Mouse (Mus musculus) testis, adult 2 months (tissue): ENCODE results near the gene Mindy2. TPM values are rescaled to one million over a fixed set of nuclear protein-coding genes. Genes with fewer than 3 reads are reported as not detected.
"Not testable (repeated sequence)": the region's sequence is repeated elsewhere in the genome, so short reads cannot be mapped to it uniquely, and the experiment has no call there.

ENCODE experiments used
- H3K27ac ChIP-seq: fragments of 200-500 bp; 2 replicates; pipeline ENCODE4 v1.5.1; 2012; ENCODE audit warnings: low read depth, low read length; ENCODE audit not compliant: control insufficient read depth, insufficient read depth
- H3K27me3 ChIP-seq: fragments of 200-500 bp; 2 replicates; pipeline ENCODE4 v1.6.1; 2012; ENCODE audit warnings: mild to moderate bottlenecking, low read length, moderate library complexity; ENCODE audit not compliant: control insufficient read depth, insufficient read depth
- H3K36me3 ChIP-seq: fragments of 200-500 bp; 2 replicates; pipeline ENCODE4 v1.6.1; 2012; ENCODE audit warnings: mild to moderate bottlenecking, low read length; ENCODE audit not compliant: control insufficient read depth, insufficient read depth
- H3K4me1 ChIP-seq: fragments of 200-500 bp; 2 replicates; pipeline ENCODE4 v1.6.1; 2012; ENCODE audit warnings: low read length; ENCODE audit not compliant: control insufficient read depth, insufficient read depth
- H3K4me3 ChIP-seq: fragments of 200-500 bp; 2 replicates; pipeline ENCODE4 v1.5.1; 2012; ENCODE audit warnings: low read depth, mild to moderate bottlenecking, low read length, moderate library complexity, mixed read lengths; ENCODE audit not compliant: control insufficient read depth
- CTCF ChIP-seq: fragments of 200-500 bp; IDR thresholded peaks from 2 replicates; pipeline ENCODE4 v1.5.1; 2012; ENCODE audit warnings: low read depth, mild to moderate bottlenecking, inconsistent platforms, low read length, moderate library complexity; ENCODE audit not compliant: control insufficient read depth, insufficient read depth, insufficient replicate concordance
- POLR2A ChIP-seq: fragments of 200-500 bp; IDR thresholded peaks from 2 replicates; pipeline ENCODE4 v1.6.1; 2012; ENCODE audit warnings: low read depth, mild to moderate bottlenecking, inconsistent platforms, low read length, moderate library complexity; ENCODE audit not compliant: control insufficient read depth
- polyA plus RNA-seq: library from polyadenylated mRNA; depleted of rRNA; stranded (reverse); fragments of >200 nt; gene quantifications from 2 replicates; pipeline ENCODE4 v1.2.3, GENCODE M21; 2012; rRNA removed

The Mindy2 gene
- polyA plus RNA-seq, 1 experiment, result 1.7 TPM

DNA sequence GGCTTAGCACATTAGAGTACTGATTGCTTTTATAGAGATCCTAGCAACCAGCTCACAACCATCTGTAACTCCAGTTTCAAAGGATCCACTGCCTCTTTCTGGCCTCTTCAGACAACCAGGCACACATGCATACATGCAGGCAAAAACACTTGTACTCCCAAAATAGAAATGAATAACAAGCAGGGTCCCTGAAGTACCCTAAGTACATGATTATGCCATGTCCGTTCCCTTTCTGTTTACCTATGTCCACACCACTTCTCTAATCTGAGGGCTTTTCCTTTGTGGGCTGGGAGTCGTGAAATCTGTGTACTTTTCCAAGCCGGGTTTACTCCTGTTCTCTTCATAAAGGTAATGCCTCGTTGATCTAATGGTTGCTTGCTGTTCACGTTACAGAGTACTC lies 89.3 kb downstream of the Mindy2 start:
- H3K27ac ChIP-seq, result no peak overlapping the region
- H3K36me3 ChIP-seq, result peaks cover 2% of the 10 kb centered on the region; the same call in 1 of the 2 replicates
- H3K4me1 ChIP-seq, result no peaks in the 10 kb centered on the region
- no peak for TF ChIP-seq CTCF
- TF ChIP-seq POLR2A, result no peak
- no peaks in the 10 kb centered on the region for H3K27me3 ChIP-seq
- H3K4me3 ChIP-seq, result no peak overlapping the region

GRCm38 (mm10) chr9:70562825-70563224 lies 94.1 kb downstream of the Mindy2 start:
- H3K27me3 ChIP-seq, result no peaks in the 10 kb centered on the region
- H3K4me3 ChIP-seq, result no peak overlapping the region
- no peaks in the 10 kb centered on the region for H3K4me1 ChIP-seq
- TF ChIP-seq CTCF (no peak), POLR2A (no peak)
- H3K27ac ChIP-seq, result no peak overlapping the region
- H3K36me3 ChIP-seq, result peaks cover 1% of the 10 kb centered on the region

DNA sequence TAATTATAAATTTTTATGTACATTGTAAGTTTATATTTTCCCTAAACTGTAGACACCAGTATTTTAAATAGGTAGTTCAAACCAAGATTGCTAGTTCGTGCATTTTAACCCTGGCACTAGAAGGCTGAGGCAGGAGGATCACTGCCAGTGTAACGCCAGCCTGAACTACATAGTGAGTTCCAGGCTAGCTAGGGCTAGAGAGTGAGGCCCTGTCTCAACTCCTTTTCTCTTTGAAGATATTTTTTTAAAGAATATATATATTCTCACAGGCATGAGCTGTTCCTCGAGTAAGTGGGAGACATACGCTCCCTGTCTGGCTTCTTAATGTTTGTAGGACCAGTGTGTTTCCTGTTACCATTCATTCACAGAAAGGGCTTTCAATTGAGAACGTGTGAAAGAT lies 100.2 kb downstream of the Mindy2 start:
- TF ChIP-seq POLR2A (no peak), CTCF (no peak)
- no peaks in the 10 kb centered on the region; the same call in 1 of the 2 replicates for H3K36me3 ChIP-seq

GRCm38 (mm10) chr9:70555431-70555830 lies 101.5 kb downstream of the Mindy2 start:
- no peak overlapping the region for H3K4me3 ChIP-seq
- no peaks in the 10 kb centered on the region for H3K27me3 ChIP-seq
- TF ChIP-seq CTCF, result no peak
- no peak for TF ChIP-seq POLR2A
- H3K27ac ChIP-seq, result no peak overlapping the region
- H3K4me1 ChIP-seq, result no peaks in the 10 kb centered on the region
- no peaks in the 10 kb centered on the region for H3K36me3 ChIP-seq

More for the DNA sequence above, 100.2 kb downstream of the Mindy2 start:
- no peak overlapping the region for H3K27ac ChIP-seq
- no peaks in the 10 kb centered on the region for H3K27me3 ChIP-seq
- H3K4me3 ChIP-seq, result no peak overlapping the region
- no peaks in the 10 kb centered on the region for H3K4me1 ChIP-seq

DNA sequence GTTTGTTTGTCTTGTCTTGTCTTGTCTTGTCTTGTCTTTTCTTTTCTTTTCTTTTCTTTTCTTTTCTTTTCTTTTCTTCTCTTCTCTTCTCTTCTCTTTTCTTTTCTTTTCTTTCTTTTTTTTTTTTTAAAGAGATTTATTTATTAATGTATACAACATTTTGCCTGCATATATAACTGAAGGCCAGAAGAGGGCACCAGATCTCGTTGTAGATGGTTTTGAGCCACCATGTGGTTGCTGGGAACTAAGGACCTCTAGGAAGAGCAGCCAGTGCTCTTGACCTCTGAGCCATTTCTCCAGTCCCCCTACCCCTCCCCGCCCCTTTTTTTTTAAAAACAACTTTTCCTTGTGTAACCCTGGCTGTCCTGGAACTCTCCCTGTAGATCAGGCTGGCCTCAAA lies 104.7 kb downstream of the Mindy2 start:
- not testable (repeated sequence) for H3K27ac ChIP-seq, H3K36me3 ChIP-seq, H3K4me3 ChIP-seq, H3K27me3 ChIP-seq, H3K4me1 ChIP-seq

- no peaks in the 10 kb centered on the region for H3K4me1 ChIP-seq
- no peak for TF ChIP-seq POLR2A
- TF ChIP-seq CTCF, result no peak
- H3K36me3 ChIP-seq, result peaks cover 2% of the 10 kb centered on the region; the same call in 1 of the 2 replicates
- H3K27me3 ChIP-seq, result no peaks in the 10 kb centered on the region
- no peak overlapping the region for H3K4me3 ChIP-seq
- no peak overlapping the region for H3K27ac ChIP-seq
Observed at GRCm38 (mm10) chr9:70551524-70551923, 105.5 kb downstream of the Mindy2 start.

Other genes with a start within 250 kb of the Mindy2 start
- gene Ccnb2, start 235.6 kb downstream of the Mindy2 start, polyA plus RNA-seq, result 118 and 122 TPM in 2 replicates
- 25.7 and 26.9 TPM in 2 replicates for gene Rnf111, start 153.4 kb downstream of the Mindy2 start, polyA plus RNA-seq
- gene Sltm, start 114.4 kb downstream of the Mindy2 start, polyA plus RNA-seq, result 32.3 and 34.5 TPM in 2 replicates
- 0.14 TPM in 1 of 2 replicates, not detected in the other for gene Gm10642, start 923 bp downstream of the Mindy2 start, polyA plus RNA-seq
- gene Adam10, start 21.8 kb upstream of the Mindy2 start, polyA plus RNA-seq, result 4.5 and 6.8 TPM in 2 replicates